Mouse (Mus musculus) C2C12 (cell line): ENCODE measurements around the gene Plvap. TPM values are rescaled to one million over a fixed set of nuclear protein-coding genes. Genes with fewer than 3 reads are reported as not detected.
A peak's percentile ranks its signal among the peaks of the same experiment; 100 is the strongest.
"Not testable (repeated sequence)": the region's sequence is repeated elsewhere in the genome, so short reads cannot be mapped to it uniquely, and the experiment has no call there.

Experiments used
- H3K27me3 ChIP-seq: one replicate; pipeline ENCODE4 v1.6.1; 2011; ENCODE audit not compliant: control insufficient read depth, insufficient read depth, insufficient read length
- H3K36me3 ChIP-seq: one replicate; pipeline ENCODE4 v1.6.1; 2011; ENCODE audit not compliant: control insufficient read depth, insufficient read depth
- H3K4me3 ChIP-seq: one replicate; pipeline ENCODE4 v1.5.1; 2011; ENCODE audit warnings: mild to moderate bottlenecking, control low read depth; ENCODE audit not compliant: poor library complexity, insufficient read depth, severe bottlenecking
- H3K79me2 ChIP-seq: one replicate; pipeline ENCODE4 v1.6.1; 2011; ENCODE audit not compliant: control insufficient read depth, insufficient read depth
- H3K79me3 ChIP-seq: one replicate; pipeline ENCODE4 v1.6.1; 2011; ENCODE audit warnings: low read depth, control low read depth
- H3ac ChIP-seq: one replicate; pipeline ENCODE3; 2011; ENCODE audit warnings: low read depth; ENCODE audit not compliant: control insufficient read depth, insufficient read length
- CEBPB ChIP-seq: IDR thresholded peaks from one replicate; pipeline ENCODE4 v1.6.1; 2011; ENCODE audit warnings: low read depth, mild to moderate bottlenecking, control low read depth, moderate library complexity
- CTCF ChIP-seq: IDR thresholded peaks from one replicate; pipeline ENCODE4 v1.5.1; 2011; ENCODE audit not compliant: control insufficient read depth, insufficient read depth, insufficient read length
- FOSL1 ChIP-seq: IDR thresholded peaks from one replicate; pipeline ENCODE4 v1.8.0; 2011; ENCODE audit warnings: mild to moderate bottlenecking, low read length; ENCODE audit not compliant: poor library complexity, insufficient read depth, severe bottlenecking
- MAX ChIP-seq: IDR thresholded peaks from one replicate; pipeline ENCODE4 v1.6.1; 2011; ENCODE audit warnings: mild to moderate bottlenecking, control low read depth
- MYOD1 ChIP-seq: IDR thresholded peaks from one replicate; pipeline ENCODE4 v1.6.1; 2011; ENCODE audit warnings: low read depth; ENCODE audit not compliant: control insufficient read depth, insufficient read length
- MYOG ChIP-seq: IDR thresholded peaks from one replicate; pipeline ENCODE4 v1.6.1; 2011; ENCODE audit not compliant: control insufficient read depth, insufficient read length; ENCODE audit errors: extremely low read depth
- USF1 ChIP-seq: IDR thresholded peaks from one replicate; pipeline ENCODE4 v1.6.1; 2011; ENCODE audit warnings: low read depth, mild to moderate bottlenecking, control low read depth, moderate library complexity
- polyA plus RNA-seq: library from polyadenylated mRNA; unstranded; fragments of >200 nt; fragmentation: generic; extraction: Trizol; gene quantifications from one replicate; pipeline ENCODE4 v1.2.1, GENCODE M21; 2012; ENCODE audit warnings: missing spikeins

Plvap gene
- polyA plus RNA-seq, 1 experiment = 0.07 TPM

DNA sequence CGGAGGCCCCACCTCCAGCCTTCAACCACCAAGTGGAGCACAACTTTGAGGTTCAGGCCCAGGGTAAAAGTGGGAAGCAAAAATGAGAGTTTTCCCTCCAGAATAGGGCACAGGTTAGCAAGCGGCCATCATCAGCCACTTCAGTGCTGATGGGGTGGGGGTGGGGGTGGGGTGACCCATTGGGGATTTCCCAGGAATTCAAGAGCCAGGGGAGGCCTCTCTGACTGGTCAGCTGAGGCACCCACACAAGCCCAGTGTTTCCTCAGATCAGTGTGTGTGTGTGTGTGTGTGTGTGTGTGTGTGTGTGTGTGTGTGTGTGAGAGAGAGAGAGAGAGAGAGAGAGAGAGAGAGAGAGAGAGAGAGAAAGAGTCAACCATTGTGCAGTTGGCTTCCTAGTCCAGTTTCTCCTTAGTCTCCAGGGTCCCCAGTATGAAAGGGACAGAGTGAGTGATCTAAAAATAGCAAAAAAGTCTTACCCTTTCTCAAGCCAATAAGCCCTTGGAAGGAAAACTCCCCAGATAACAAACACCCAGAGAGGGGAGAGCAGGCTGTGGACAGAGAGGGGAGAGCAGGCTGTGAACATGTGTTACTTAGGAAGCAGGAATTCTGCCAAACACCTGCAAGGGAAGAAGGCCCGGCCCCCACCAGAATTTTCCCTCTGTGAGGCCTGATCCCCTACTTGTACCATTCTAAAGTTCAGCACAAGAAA is 15.8 kb upstream of the Plvap start:
- Histone ChIP-seq H3K27me3 (peaks cover 8% of the 10 kb centered on the region), H3ac (no peak overlapping the region), H3K79me2 (no peaks in the 10 kb centered on the region), H3K4me3 (no peak overlapping the region), H3K79me3 (no peaks in the 10 kb centered on the region), H3K36me3 (no peaks in the 10 kb centered on the region)
- no peak for TF ChIP-seq CEBPB

DNA sequence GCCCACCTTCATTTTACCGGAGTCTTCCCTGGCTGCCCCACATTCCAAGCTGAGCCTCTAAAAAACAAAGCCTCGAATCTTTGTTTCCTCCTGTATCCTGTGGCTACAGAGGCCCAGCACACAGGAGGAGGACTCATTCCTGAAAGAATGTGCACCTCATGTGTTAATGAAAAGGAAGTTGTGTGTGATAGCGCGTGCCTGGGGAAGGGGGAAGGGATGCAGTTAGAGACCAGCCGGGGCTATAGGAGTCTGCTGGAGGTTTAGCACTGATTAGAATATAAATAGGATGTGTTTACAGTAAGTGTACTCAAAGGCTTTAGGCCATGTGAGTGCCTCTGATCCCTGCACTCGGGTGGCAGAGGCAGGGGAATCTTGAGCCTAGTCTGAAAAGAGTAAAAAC is 14.7 kb upstream of the Plvap start:
- Histone ChIP-seq H3K79me3 (no peaks in the 10 kb centered on the region), H3K79me2 (no peaks in the 10 kb centered on the region), H3ac (no peak overlapping the region), H3K4me3 (no peak overlapping the region), H3K36me3 (no peaks in the 10 kb centered on the region), H3K27me3 (peaks cover 8% of the 10 kb centered on the region)
- no peak for TF ChIP-seq MAX
- no peak for TF ChIP-seq CEBPB
- TF ChIP-seq CTCF = no peak

DNA sequence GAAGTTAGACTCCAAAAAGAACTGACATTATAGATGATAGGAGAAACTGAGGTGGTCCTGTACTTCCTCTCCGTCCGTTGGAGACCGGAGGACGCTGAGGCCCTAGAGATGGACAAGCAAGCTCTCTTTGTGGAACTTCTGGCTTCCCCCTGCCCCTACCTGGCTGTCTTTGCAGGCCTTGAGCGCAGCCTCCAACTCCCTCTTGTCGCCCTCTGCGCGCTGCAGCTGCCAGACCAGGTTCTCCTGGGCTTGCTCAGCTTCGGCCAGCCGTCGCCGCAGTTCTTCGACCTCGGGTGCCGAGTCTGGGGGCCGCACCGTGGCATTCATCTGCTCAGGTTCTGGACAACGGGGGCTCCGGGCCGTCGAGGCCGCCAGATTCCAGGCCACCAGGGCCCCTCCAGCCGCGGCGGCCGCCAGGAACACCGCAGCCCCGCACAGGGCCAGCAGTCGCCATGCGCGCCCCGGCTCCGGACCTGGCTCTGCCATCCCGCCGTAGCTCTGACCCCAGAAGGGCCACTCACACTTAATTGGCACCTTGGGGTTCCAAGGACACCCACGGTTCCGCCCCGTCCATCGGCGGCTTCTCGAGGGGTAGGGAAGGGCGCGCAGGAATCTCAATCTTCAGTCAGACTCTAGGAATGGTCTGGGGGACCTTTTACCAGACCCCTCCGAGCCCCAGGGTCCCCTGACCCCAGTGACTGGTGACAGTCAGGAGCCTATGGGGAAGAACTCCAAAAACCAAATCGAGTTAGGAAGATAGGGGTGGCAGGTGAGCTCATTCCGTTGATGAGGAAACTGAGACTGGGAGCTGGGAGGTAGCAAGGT is 13.9 kb upstream of the Plvap start, which contains the start of gene Ccdc194:
Gene Ccdc194, minus strand, starts transcription at position 486 of the 825 bp plus-strand sequence.
- Histone ChIP-seq H3K4me3 (no peak within 1 kb of the TSS), H3K27me3 (peaks cover 8% of the 10 kb centered on the region)

DNA sequence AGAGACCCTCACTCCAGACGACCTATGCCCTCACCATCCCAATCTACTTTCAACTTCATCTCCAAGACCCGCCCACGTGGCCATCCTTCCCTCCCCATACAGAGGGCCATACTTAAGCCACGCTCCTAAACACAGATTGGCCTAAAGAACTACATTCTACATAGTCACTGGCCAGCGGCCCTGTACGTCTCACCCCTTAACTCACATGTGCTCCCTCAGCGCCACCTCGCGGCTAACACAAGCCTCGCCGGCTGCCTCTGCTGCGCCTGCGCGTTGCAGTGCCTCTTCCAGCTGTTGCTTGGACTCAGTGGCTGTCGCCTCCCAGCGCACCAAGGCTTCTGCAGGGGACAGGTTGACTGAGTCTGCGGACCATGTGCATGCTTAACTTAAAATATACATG is 10.1 kb upstream of the Plvap start:
- Histone ChIP-seq H3K36me3 (no peaks in the 10 kb centered on the region), H3K27me3 (peaks cover 5% of the 10 kb centered on the region), H3ac (no peak overlapping the region), H3K79me3 (no peaks in the 10 kb centered on the region), H3K4me3 (no peak overlapping the region), H3K79me2 (no peaks in the 10 kb centered on the region)
- TF ChIP-seq USF1 (peak; percentile 82), MYOD1 (peak; percentile 88), MYOG (no peak), FOSL1 (no peak), CTCF (peak; percentile 96), CEBPB (no peak), MAX (peak; percentile 78)

More for the DNA sequence above, 13.9 kb upstream of the Plvap start, which contains the start of gene Ccdc194:
- H3ac ChIP-seq = no peak within 1 kb of the TSS
- H3K79me3 ChIP-seq = no peaks in the 10 kb centered on the region
- H3K36me3 ChIP-seq = no peaks in the 10 kb centered on the region
- H3K79me2 ChIP-seq = no peaks in the 10 kb centered on the region
- TF ChIP-seq FOSL1 (no peak), CEBPB (no peak), MYOD1 (no peak), MYOG (no peak), CTCF (no peak), USF1 (no peak), MAX (no peak)

DNA sequence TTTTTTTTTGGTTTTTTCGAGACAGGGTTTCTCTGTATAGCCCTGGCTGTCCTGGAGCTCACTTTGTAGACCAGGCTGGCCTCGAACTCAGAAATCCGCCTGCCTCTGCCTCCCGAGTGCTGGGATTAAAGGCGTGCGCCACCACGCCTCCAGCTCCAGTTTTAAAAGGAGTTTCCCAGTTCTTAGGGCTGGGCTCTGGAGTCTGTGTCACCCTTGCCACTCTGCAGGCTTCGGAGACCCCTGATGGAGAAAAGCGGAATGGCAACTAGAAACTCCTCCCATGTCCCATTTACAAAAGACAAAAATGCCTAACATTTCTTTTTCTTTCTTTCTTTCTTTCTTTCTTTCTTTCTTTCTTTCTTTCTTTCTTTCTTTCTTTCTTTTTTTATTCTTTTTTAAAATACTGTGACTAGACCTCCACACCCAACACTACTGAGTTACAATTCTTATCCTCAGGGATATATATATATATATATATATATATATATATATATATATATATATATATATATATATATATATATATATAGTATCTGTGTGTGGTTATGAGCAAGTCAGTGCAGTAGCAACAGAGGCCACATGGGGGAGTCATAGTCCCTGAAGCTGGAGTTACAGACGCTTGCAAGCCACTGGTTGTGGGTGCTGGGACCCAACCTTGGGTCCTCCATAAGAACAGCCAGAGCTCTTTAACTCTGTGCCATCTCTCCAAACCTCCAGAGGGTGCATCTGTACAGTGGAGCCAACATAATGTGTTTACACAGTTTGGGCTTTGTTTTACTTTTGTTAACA is 7.7 kb upstream of the Plvap start:
- not testable (repeated sequence) for H3ac ChIP-seq, H3K79me2 ChIP-seq, H3K36me3 ChIP-seq, H3K27me3 ChIP-seq, H3K79me3 ChIP-seq, H3K4me3 ChIP-seq

DNA sequence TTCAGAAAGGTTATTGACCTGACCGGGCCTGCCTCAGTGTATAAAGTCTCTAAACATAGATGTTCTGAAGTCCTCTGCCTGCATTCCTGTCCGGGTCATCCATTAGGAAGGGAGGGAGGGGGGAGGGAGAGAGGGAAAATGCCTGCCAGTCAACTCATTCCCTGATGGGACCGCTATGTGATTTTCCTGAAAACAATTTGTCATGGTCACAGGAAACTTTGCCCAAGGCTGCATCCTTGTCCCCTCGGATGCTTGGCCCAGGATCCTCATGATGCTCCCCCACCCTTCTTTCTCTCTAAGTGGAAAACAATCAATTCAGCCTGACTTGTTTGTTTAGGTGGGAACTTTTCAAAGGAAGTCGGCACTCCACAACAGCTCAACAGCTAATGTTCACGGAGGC is 5.2 kb upstream of the Plvap start:
- H3K79me3 ChIP-seq = no peaks in the 10 kb centered on the region
- H3K4me3 ChIP-seq = no peak overlapping the region
- H3K36me3 ChIP-seq = no peaks in the 10 kb centered on the region
- H3ac ChIP-seq = no peak overlapping the region
- no peaks in the 10 kb centered on the region for H3K79me2 ChIP-seq
- TF ChIP-seq MYOG (no peak), FOSL1 (no peak), MAX (no peak), CTCF (no peak), CEBPB (no peak), MYOD1 (no peak), USF1 (no peak)
- H3K27me3 ChIP-seq = peaks cover 3% of the 10 kb centered on the region
